Mouse (Mus musculus) CH12.LX (cell line): Measurements from ENCODE around the gene Krt9.

Experiments used
- CTCF ChIP-seq, 2 experiments: IDR thresholded peaks in 1 of 2; conservative IDR thresholded peaks in 1 of 2; 2 replicates each; pipeline ENCODE4 v1.5.1; 2011 to 2012; ENCODE audit warnings: low read depth in 2 of 2, low read length in 2 of 2, improper control_type of control experiment in 1 of 2, inconsistent platforms in 1 of 2, mild to moderate bottlenecking in 1 of 2, moderate library complexity in 1 of 2
- EP300 ChIP-seq: IDR thresholded peaks from 2 replicates; pipeline ENCODE4 v1.6.1; 2011; ENCODE audit warnings: low read length, improper control_type of control experiment
- POLR2A ChIP-seq: IDR thresholded peaks from 2 replicates; pipeline ENCODE4 v1.6.1; 2011; ENCODE audit warnings: low read depth, mild to moderate bottlenecking, improper control_type of control experiment, low read length
- POLR2AphosphoS2 ChIP-seq: IDR thresholded peaks from 2 replicates; pipeline ENCODE4 v1.6.1; 2011; ENCODE audit warnings: low read depth, low read length, improper control_type of control experiment

- no peak for TF ChIP-seq CTCF (conservative IDR thresholded peaks at IDR 0.05 in 1 of 2, IDR thresholded peaks at IDR 0.05 in 1 of 2; ENCODE audit: low read depth in 2 of 2, low read length in 2 of 2)
- TF ChIP-seq EP300: no peak
- TF ChIP-seq POLR2A: no peak
- no peak for TF ChIP-seq POLR2AphosphoS2
These were observed 55.4 kb downstream of the Krt9 start for GRCm38 (mm10) chr11:100137693-100138092.
